Mouse (Mus musculus) heart, postnatal 0 days (tissue): ENCODE measurements around the gene Prps1l3. TPM values are rescaled to one million over a fixed set of nuclear protein-coding genes. Genes with fewer than 3 reads are reported as not detected.

Experiments used
- ATAC-seq: fragments of 200-750 bp; cut with Nextera tagmentation; 2 replicates; pipeline ENCODE4 v1.8.0; 2017; ENCODE audit warnings: low read depth, moderate number of reproducible peaks, moderate library complexity; ENCODE audit not compliant: insufficient read depth
- DNase-seq: peaks from one replicate; pipeline ENCODE4 v3.0.0-alpha.2; 2016; ENCODE audit warnings: low spot score
- H3K27ac ChIP-seq: fragments of 300-500 bp; sonication (generic); 2 replicates; pipeline ENCODE4 v1.5.1; 2014; ENCODE audit warnings: low read depth, mild to moderate bottlenecking
- H3K27me3 ChIP-seq: fragments of 300-500 bp; sonication (generic); 2 replicates; pipeline ENCODE4 v1.6.1; 2014; ENCODE audit warnings: low read length, mixed read lengths; ENCODE audit not compliant: control insufficient read depth, insufficient read depth
- H3K36me3 ChIP-seq: fragments of 300-500 bp; sonication (generic); replicated peaks from 2 replicates; pipeline ENCODE4 v1.6.1; 2014; ENCODE audit warnings: low read length, mixed read lengths; ENCODE audit not compliant: control insufficient read depth, insufficient read depth
- H3K4me1 ChIP-seq: fragments of 300-500 bp; sonication (generic); 2 replicates; pipeline ENCODE4 v1.6.1; 2014; ENCODE audit warnings: antibody characterized with exemption; ENCODE audit not compliant: control insufficient read depth, insufficient read depth
- H3K4me2 ChIP-seq: fragments of 300-500 bp; sonication (generic); 2 replicates; pipeline ENCODE4 v1.6.1; 2014; ENCODE audit warnings: low read depth, mild to moderate bottlenecking, low read length, moderate library complexity
- H3K4me3 ChIP-seq: fragments of 300-500 bp; sonication (generic); 2 replicates; pipeline ENCODE4 v1.5.1; 2014; ENCODE audit warnings: low read depth, low read length
- H3K9ac ChIP-seq: fragments of 300-500 bp; sonication (generic); replicated peaks from 2 replicates; pipeline ENCODE4 v1.6.1; 2014; ENCODE audit warnings: low read depth, low read length, mixed read lengths
- H3K9me3 ChIP-seq: fragments of 300-500 bp; sonication (generic); replicated peaks from 2 replicates; pipeline ENCODE4 v1.6.1; 2016; ENCODE audit warnings: low read length; ENCODE audit not compliant: control insufficient read depth
- CTCF ChIP-seq: IDR thresholded peaks from 2 replicates; pipeline ENCODE4 v1.5.1; 2016; ENCODE audit warnings: antibody characterized with exemption, control low read depth, low read depth
- EP300 ChIP-seq: IDR thresholded peaks from 2 replicates; pipeline ENCODE4 v1.6.1; 2016; ENCODE audit warnings: antibody characterized with exemption, low read depth
- WGBS: fragments of 180-500 bp; shearing (Covaris S2); extraction: QIAGEN DNeasy Blood & Tissue Kit; methylation state at CpG from one replicate; pipeline ENCODE4 v1.1.7; 2014; 5-methylcytosine and 5-hydroxymethylcytosine counted together
- polyA plus RNA-seq: library from polyadenylated mRNA; unstranded; fragments of >200 nt; fragmentation: Nextera tagmentation; extraction: Ambion mirVana; gene quantifications from 2 replicates; pipeline ENCODE4 v1.2.1, GENCODE M21; 2015
- total RNA-seq: library from RNA; depleted of rRNA; stranded (reverse); fragments of >200 nt; gene quantifications from 2 replicates; pipeline ENCODE4 v1.2.3, GENCODE M21; 2014; ENCODE audit warnings: low replicate concordance

The Prps1l3 gene
- total and polyA plus RNA-seq, 2 experiments from 2014 or later, result 18.6 to 29.7 TPM

- peaks cover 4% of the 10 kb centered on the region; the same call in 1 of the 2 replicates for H3K4me1 ChIP-seq
- no peak overlapping the region for H3K4me2 ChIP-seq
- no peak for ATAC-seq
- DNase-seq, result peak; percentile 39
- WGBS, result 23% methylated on average over 3 of the region's 3 CpGs
- H3K27ac ChIP-seq, result no peak overlapping the region
- H3K9me3 ChIP-seq, result no peaks in the 10 kb centered on the region
- H3K4me3 ChIP-seq, result no peak overlapping the region
- H3K36me3 ChIP-seq, result no peaks in the 10 kb centered on the region
- no peak overlapping the region for H3K9ac ChIP-seq
- peaks cover 15% of the 10 kb centered on the region; the same call in 1 of the 2 replicates for H3K27me3 ChIP-seq
- peak; percentile 52 for TF ChIP-seq CTCF
- TF ChIP-seq EP300, result no peak
Measured at GRCm38 (mm10) chr12:57194609-57195008, 35.6 kb upstream of the Prps1l3 start.

DNA sequence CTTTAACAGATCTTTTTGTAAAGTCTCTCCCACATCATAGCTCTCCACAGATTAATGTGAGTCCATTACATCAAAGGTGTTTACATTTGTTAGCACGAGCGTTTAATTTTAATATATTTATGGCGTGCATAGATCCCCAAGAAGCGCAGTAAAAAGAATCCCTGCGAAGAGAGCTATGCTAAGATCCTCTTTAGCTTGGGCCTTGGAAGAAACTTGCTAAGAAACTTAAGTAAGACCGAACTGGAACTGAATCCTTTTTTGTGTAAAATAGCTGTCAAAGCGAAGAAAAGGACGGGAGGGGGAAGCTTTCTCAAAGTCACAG lies 34.0 kb upstream of the Prps1l3 start:
- Histone ChIP-seq H3K4me1 (peaks cover 4% of the 10 kb centered on the region; the same call in 1 of the 2 replicates), H3K4me2 (peak overlapping the region; percentile 78), H3K4me3 (peak overlapping the region; percentile 54), H3K27ac (no peak overlapping the region), H3K36me3 (no peaks in the 10 kb centered on the region), H3K9ac (0 out of 2 replicates have a peak overlapping the region, but pooled peaks have one; percentile 42), H3K9me3 (no peaks in the 10 kb centered on the region), H3K27me3 (peaks cover 12% of the 10 kb centered on the region; the same call in 1 of the 2 replicates)
- WGBS, result 31% methylated on average over 8 of the region's 8 CpGs
- no peak for DNase-seq
- ATAC-seq, result no peak
- no peak for TF ChIP-seq EP300
- TF ChIP-seq CTCF, result no peak

DNA sequence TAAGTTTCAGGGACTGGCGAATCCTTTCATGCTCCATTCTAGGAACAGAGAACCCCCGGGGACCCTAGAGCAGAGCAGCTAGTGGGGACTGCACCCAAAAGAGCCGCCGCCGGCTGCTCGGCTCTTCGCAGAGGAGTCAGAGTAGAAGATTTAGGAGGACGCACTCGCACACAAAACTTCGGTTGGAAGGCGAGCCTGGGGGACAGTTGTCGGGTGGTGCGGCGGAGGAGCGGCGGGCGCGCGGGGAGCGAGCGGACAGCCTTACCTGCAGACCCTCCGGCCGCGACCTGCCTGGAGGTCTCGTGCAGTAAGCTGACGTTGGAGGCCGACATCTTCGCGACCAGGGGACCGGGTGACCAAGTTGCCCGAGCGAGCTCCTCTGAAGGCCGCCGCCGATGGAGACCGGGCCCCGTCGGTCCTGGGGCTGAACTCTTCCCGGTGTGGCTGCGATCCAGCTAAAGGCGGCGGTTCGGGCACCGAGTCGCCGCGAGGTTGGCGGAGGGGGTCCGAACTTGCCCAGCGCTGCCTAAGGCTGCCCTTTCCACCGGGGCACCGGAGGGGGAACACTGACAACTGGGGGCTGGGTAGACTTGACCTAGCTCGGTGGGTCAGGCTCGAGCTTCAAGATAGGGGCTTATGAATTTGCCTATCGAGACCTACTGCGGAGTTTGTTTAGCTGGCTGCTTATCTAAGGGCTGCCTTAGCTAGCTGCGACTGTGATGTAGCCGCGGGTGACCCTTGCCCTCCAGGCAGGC lies 33.4 kb upstream of the Prps1l3 start:
- ATAC-seq (peak; percentile 41; the same call in 1 of the 2 replicates), DNase-seq (no peak)
- 1% methylated on average over 59 of the region's 59 CpGs for WGBS
- Histone ChIP-seq H3K9ac (peak overlapping the region; percentile 42), H3K4me3 (peak overlapping the region; percentile 54), H3K27me3 (peaks cover 12% of the 10 kb centered on the region; the same call in 1 of the 2 replicates), H3K4me2 (peak overlapping the region; percentile 78), H3K4me1 (peaks cover 4% of the 10 kb centered on the region; the same call in 1 of the 2 replicates), H3K9me3 (no peaks in the 10 kb centered on the region), H3K36me3 (no peaks in the 10 kb centered on the region), H3K27ac (no peak overlapping the region)
- TF ChIP-seq EP300, result no peak
- no peak for TF ChIP-seq CTCF

DNA sequence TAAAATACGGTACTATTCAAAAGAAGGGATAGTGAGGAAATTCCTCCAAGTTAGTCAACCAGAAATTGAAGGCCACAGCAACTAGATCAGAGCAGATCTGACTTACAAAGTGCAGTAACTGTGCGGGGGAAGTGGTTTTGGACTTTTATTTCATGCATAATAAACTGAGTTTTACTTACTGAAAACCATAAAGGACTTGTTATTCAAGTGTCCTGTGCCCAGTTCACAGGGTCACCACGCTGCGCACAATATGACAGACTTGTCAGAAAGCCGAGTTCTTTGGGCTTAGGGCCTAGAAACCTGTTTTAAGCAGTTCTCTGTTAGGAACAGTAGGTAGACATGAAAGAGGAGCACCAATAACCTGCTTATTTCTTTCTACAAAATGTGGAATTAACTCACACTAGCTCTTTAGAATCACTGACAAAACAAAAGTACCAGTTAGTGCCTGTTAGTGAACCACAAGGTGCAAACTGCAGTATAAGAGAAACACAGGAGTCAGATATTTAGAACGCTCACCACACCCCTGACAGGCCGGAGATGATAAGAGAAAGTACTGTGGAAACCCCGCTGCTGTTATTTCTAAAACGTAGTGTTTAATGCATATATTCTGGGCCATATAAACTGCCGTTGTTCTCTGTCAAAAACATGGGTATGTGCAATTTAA lies 32.7 kb upstream of the Prps1l3 start, which contains the start of gene Slc25a21:
Gene Slc25a21 (minus strand): TSS at position 110 of the 664 bp plus-strand sequence.
- no peak for DNase-seq
- H3K27me3 ChIP-seq, result peaks cover 12% of the 10 kb centered on the region; the same call in 1 of the 2 replicates
- no peak within 1 kb of the TSS for H3K27ac ChIP-seq

DNA sequence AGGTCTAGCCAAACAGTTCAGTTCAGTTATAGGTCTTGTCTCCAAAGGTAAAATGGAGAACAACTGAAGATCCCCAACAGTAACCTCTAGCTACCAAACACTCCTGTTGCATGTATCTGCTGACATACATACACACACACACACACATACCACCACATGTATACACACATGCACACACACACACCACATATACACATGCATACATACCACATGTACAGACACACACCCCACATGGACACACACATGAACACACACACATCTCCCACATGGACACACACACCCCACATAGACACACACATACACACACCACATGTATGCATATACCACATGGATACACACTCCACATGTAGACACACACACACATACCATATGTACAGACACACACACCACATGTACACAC lies 31.9 kb upstream of the Prps1l3 start:
- Histone ChIP-seq H3K36me3 (no peaks in the 10 kb centered on the region), H3K4me2 (no peak overlapping the region), H3K9ac (no peak overlapping the region), H3K4me1 (peaks cover 4% of the 10 kb centered on the region; the same call in 1 of the 2 replicates), H3K9me3 (no peaks in the 10 kb centered on the region), H3K27me3 (peaks cover 12% of the 10 kb centered on the region; the same call in 1 of the 2 replicates), H3K4me3 (no peak overlapping the region), H3K27ac (no peak overlapping the region)
- TF ChIP-seq EP300 (no peak), CTCF (no peak)
- no peak for DNase-seq
- ATAC-seq, result no peak

More for the DNA sequence above, 32.7 kb upstream of the Prps1l3 start, which contains the start of gene Slc25a21:
- Histone ChIP-seq H3K4me3 (peak within 1 kb of the TSS; percentile 54), H3K9me3 (no peaks in the 10 kb centered on the region), H3K36me3 (no peaks in the 10 kb centered on the region), H3K9ac (peak within 1 kb of the TSS; percentile 42), H3K4me2 (peak within 1 kb of the TSS; percentile 78), H3K4me1 (peaks cover 4% of the 10 kb centered on the region; the same call in 1 of the 2 replicates)
- no peak for ATAC-seq
- WGBS, result 80% methylated on average over 10 of the region's 10 CpGs
- TF ChIP-seq EP300, result no peak
- TF ChIP-seq CTCF, result no peak
